Mouse (Mus musculus) ovary, adult 18-20 months (tissue): ENCODE measurements around the gene Mrpl11.
"Not testable (repeated sequence)": the region's sequence is repeated elsewhere in the genome, so short reads cannot be mapped to it uniquely, and the experiment has no call there.

Experiments used
- DNase-seq: peaks from one replicate; pipeline ENCODE4 v3.0.0; 2022; ENCODE audit warnings: low spot score, mixed read lengths

Mrpl11 gene

DNA sequence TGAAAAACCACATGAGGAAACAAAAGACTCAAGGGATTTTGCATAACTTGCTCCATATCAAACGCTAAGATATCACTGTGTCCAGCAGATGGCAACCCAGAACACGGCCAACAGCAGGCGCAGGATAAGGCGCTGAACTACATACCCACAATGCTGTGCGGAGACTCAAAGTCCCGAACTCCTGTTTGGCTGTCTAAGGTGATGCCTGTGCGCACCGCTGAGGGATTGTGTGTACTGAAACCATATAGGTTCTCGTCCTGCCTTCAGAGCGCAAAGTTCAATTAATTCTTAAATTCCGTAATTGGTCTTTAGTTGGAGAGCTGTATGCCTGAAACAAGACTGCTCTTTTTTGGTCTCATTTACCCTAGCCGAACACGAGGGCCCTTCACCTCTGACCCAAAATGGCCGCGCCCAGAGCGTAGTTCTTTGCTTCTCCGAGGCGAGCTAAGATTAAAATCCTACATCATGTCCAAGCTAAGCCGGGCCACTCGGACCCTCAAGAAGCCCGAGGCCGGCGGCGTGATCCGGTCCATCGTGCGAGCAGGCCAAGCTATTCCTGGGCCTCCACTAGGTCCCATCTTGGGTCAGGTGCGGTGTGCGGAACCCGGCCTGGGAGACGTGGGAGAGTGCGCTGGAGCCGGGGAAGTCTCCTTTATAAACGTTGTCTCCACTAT is at the start of gene Mrpl11:
Gene Mrpl11 (plus strand): TSS at position 220 of the 674 bp plus-strand sequence.
- DNase-seq: peak; percentile 81

DNA sequence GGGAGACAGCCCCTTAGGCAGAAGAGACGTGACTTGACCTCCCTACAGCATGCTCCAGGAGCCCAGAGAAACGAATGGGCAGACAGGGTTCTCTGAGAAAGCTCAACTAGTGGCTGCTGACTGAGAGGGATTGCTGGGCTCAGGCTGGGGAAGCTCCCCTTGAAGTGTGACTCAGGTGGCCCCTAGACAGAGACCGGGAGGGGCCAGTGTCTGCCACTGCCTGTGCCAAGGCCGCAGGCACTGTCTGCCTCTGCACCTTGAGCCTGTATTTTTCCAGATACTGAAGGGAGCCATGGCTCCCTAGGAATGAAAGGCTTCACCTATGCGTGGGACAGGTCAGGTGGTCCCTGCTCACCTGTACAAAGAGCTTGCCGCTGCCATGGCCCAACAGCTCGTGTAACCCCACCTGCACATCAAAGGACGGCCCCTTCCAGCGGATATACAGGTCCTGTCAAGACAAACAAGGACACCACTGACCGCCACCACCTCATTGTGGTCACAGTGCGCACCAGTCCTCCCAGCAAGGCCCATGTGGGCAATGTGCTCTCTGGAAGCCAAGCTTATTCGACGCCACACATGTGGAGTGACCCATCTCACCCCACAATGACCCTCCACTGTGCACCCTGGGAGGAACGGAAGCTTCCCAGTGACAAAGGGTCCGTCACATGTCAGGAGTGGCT is 45.9 kb upstream of the Mrpl11 start:
- DNase-seq: no peak

DNA sequence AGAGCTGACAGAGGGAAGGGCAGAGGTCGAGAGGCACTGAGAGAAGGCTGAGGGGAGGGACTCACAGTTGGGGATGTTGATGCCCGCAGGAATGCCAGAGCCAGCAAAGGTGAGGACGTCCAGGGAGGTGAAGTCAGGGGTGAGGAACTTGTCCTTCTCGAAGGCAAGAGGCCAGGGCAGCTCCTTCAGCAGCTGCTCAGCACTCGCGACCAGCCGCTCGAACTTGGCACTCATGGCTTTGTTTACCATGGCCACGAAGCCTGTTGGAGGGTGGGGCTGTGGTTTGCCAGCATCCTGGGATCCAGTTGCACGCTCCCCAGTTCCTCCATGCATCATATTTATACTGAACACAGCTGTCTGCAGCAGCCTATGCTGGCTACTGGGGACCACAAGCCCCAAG is 45.1 kb upstream of the Mrpl11 start:
- DNase-seq: no peak

DNA sequence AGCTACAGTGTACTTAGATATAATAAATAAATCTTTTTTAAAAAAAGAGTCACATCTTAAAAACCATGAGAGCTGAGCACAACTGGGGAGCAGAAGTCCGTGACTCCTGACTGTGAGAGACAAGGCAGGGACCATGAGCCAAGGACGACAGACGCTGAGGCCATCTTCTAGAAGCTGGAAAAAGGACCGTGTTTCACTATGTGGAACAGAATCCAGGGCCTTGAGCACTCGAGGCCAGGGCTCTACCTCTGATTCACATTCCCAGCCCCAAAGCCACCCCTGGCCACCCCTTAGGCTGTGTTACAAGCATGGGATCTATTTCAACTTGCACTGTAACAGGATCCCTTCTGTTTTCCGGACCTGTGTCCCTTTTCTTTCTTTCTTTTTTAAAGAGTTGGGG is 42.3 kb upstream of the Mrpl11 start:
- no peak for DNase-seq

DNA sequence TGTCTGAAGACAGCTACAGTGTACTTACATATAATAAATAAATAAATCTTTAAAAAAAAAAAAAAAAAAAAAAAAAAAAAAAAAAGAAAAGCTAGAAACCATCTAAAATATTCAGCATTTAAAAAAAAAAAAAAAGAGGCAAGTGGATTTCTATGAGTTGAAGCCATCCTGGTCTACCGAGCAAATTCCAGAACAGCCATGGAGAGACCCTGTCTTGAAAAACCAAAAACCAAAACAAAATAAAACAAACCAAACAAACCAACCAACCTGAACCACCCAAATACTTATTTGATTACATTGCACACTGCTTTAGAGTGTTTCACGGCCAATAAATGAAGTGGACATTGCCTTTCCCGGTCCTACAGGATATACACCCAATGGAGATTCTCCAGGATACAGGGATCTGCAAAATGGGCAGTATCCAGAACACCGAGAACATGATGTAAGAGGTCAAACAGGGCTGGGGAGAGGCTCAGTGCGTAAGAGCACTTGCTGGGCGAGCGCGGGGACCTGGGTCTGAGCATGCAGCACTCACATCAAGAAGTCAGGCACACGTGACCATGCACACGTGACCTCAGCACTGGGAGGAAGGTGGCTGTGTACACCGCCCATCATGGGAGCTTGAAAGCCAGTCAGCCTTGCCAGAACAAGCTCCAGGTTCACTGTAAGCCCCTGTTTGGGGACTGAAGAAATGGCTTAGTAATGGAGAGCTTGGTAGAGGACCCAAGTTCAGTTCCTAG is 36.7 kb upstream of the Mrpl11 start:
- DNase-seq: no peak

DNA sequence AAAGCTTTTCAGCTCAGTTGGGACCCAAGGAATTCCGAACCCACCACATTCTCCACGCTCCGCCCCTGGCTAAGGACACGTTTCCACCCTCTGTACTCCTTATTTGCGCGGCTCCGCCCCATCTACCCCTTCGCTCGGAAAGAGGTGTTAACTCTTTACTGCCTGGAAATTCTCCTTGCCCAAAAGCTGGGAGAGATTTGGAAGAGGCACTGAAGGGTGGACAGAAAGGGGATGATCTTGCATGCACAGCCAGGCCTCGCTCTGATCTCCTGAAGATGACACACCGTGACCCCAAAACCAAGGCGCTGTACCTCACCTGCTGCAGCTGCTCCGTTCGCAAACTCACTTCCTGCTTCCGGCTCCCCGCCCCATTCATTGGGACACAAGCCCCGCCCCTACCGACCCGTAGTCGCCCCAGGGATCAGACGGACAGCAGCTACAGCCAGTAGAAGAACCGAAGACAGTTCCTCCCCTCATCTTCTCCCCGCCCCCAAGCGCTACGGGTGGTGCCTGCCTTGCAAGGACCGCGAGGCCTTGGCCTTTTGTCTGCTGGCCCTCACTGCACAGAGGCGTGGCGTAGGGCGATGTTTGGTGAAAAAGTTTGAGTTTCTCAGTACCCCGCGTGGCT is 33.9 kb upstream of the Mrpl11 start, which contains the start of gene Dpp3:
Gene Dpp3 (minus strand): TSS at position 384 of the 628 bp plus-strand sequence.
- peak; percentile 98 for DNase-seq

DNA sequence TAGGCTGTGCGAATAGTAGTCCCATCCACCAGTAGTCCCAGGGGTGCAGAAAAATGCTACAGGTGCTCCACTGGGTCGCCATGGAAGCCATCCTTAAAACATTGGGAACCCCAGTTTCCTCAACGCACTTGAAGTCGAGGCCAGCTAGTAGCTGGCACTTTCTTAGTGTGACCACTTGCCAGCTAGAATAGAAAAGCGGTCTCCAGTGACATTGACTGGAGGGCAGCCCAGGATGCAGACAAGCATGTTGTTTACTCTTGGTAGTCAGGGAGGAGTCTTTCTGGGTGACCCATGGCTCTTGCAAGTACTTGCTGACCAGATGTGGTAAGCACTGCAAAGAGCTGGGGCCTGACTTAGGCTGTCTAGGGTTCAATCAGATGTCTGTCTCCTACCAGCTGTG is 33.2 kb upstream of the Mrpl11 start:
- DNase-seq: no peak

DNA sequence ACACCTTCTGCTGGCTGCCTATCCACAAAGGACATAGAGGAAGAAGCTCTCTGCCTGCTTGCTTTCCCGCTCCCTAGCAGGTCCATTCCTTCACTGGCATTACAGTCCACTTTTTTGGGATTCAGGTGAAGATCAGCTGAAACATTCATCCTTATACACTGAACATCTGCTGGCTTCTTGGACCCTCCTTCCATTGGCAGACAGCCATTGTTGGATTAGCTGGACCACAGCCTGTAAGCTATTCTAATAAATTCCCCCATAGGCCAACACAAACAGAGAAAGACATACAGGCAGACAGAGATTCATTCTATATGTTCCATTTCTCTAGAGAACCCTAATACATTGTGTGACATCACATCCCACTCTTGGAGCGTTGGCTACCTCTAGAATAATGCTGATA is 25.1 kb upstream of the Mrpl11 start:
- no peak for DNase-seq

DNA sequence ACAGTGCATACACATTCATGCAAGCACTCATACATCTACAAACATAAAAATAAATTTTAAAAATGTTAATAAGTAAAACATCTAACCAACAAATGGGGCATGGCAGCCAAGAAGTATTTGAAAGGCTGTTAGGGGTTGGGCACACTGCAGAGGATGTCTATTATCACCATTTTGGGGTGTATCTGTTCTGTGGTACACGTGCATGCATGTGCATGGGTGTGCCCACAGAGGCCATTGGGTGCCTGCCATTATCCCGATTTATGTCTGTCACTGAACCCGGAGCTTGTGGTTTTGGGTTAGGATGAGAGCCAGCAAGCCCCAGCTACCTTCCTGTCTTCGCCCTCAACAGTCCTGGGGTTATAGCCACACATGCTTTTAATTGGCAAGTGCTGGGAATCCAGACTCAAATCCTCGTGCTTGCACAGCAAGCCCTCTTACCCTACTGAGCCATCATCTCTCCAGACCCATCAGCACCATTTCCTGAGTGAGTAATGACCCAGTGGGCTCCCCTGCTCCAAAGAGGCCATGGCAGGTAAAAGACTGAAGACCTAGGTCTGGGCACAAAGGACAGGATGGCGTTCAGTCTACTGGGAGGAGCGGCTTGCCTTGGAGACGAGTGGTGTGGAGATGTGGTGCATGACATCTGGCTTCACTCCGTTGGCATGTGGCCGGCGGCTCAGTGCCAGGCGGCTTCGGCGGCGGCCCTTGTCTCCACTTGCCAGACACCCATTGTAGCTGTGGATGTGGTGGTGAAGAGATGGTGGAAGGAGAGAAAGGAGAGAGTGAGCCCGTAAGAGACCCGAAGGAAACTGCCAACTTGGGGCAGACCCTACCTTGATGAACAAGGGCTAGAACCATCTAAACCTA is 24.3 kb upstream of the Mrpl11 start:
- no peak for DNase-seq

DNA sequence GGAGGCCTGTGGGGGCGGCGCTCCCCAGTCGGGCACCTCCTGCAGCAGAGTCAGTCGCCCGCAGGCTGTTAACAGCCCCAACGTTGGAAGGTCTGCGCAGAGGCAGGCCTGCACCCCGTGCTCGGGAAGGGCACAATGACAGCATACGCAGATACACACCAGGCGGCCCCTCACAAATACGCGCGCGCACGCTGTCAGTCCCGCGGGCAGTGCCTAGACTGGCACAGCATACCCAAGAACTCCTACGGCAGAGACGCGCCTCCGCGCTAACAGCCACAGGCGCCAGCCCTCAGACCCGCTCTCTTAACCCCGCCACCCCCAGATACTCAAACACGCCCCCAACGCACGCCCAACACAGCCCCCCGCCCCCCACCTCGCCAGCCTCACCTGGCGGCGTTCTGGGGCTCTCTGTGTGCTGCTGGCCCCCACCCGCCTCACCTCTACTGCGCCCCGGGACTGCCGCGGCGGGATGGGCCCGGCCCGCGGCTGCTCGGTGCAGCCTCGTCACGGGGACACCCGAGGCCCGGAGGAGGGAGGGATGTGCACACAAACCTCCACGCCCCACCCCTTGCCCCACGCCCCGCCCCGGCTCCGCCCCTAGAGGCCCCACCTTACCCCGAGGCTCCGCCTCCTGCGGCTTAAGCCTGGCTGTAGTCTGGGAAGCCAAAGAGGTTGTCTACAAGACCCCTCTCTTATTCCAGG is 19.2 kb upstream of the Mrpl11 start, which contains the start of gene Peli3:
Gene Peli3 (minus strand): TSS at position 577 of the 702 bp plus-strand sequence.
- peak; percentile 69 for DNase-seq

DNA sequence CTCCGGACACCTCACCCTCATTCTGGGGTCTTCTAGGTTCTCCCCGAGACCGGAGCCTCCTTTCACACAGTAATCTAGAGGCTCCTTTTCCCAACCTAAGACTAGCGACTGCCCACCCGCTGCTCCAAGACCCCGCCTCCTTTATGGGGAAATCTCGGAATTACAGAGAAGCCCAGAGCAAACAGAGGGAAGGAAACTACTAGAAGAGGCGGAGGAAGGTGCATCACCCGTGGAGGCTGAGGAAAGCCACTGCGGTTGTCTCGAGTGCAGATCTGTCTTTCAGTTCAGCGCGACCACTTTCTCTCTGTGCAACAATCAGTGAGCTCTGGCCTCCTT is 18.7 kb upstream of the Mrpl11 start:
- DNase-seq: peak; percentile 14

DNA sequence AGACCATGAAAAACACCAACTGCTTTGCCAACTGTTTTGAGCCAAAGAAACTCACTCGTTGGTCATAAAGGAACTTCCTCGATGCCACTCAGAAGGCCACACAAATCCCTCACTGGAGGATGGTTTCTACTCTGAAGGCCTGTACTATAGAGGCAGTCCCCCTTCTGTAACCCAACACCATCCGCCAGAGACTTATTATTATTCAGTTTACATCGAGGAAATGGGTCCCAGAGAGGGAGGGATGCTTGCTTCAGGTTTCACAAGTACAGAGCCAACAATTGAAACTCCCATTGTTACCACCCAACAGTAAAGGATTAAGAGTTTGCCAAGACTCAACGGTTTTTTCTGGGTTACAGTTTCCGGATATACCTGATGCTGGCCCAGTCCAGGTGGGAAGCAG is 16.4 kb upstream of the Mrpl11 start:
- no peak for DNase-seq

DNA sequence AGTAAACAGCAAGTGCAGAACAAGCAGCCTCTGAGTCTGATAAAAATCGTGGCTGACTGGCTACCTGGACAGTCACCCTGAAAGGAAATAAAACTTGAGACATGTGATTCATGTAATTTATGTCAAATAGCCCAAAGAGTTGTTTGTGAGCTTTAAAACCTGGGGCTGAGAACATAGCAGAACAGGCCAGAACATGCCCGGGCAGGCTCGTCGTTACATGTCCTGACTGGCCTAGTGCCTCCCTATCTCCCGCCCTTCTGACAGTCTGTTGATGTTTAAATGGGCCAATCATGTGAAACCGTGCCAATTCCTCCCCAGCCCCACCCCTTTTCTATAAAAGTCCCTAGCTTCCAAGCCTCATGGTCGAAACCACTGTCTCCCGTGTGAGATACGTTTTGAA is 13.3 kb upstream of the Mrpl11 start:
- DNase-seq: not testable (repeated sequence)

DNA sequence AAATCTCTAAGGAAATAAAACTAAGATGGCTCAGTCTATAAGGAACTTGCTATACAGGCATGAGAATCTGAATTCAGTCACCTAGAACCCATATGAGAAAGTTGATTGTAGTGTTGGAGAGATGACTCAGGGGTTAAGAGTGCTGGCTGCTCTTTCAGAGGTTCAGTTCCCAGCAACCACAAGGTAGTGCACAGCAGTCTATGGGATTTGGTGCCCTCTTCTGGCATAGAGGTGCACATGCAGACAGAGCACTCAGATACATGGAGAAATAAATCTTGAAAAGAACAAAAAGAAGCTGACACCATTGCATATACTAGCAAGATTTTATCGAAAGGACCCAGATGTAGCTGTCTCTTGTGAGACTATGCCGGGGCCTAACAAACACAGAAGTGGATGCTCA is 6.3 kb downstream of the Mrpl11 start:
- DNase-seq: no peak

DNA sequence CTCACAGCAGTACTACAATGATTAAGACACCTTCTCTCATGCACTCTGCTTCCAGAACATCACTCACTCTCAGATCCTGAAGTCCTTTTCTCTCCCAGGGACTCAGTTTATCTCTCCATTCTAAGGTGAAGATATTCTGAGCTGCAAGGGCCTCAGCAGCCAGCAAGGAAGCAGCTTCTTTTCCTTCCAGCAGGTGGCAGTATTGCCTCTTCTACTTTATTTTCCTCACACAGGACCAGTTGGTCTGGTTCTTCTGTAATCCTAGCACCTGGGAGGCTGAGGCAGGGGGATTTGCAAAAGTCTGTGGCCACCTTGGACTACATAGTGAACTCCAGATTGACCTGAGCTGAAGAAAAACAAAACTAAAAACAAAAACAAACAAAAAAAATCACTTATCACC is 19.8 kb downstream of the Mrpl11 start:
- DNase-seq: no peak

DNA sequence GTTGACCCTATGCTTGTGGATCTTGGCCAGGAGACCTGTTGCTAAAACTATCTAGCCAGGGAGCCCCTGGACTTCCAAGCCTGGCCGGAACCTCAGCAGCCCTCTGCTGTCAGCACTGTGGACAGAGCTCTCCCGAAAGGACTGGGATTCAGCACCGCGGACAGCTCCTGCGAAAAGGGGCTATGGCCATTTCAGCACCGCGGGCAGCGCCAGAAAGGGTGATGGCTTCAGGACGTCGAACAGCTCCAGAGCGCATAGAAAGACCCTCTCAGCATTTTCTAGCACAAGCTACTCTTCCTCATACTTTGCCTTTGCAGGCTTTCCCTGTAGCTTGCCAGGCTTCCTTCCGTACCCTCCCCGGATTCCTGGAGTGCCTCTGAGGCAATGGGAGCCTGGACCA is 27.1 kb downstream of the Mrpl11 start:
- DNase-seq: peak; percentile 77

DNA sequence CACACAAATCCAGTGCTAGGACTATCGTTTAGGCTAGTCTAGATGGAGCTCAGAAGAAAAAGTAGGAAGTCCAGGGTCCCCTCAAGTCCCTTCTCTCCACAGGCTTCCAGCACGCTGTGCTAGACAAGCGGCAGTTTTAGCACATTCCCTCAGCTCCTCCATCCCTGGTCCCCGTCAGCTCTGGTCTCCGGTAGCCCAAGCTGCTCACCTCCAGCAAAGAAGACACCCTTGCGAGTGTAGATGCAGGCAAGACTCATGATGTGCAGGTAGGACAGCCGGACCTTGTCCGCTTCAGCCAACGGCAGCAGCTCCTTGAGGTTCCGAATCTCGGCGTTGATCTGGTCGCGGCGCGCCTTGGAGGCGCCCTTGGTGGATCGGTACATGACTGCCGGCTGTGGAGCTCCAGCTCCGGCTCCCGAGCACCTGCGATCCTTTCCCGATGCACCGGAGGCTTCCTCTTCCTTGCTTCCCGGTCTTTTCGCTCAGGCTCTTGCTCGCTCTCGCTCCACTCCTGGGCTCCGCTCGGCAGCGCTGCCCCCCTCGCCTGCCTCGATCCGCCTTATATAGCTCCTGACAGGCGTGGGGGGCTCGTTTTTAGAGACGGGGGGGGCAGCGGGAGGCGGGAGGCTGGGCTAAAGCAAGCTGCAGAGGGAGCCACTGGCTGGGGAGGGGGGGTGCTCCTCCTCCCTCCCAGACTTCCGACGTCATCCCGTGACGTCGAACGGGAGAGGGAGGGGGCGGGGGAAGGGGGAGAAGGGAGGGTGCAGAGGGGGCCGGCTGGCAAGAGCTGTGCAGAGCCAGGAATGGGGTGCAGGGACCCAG is 27.7 kb downstream of the Mrpl11 start:
- DNase-seq: no peak

DNA sequence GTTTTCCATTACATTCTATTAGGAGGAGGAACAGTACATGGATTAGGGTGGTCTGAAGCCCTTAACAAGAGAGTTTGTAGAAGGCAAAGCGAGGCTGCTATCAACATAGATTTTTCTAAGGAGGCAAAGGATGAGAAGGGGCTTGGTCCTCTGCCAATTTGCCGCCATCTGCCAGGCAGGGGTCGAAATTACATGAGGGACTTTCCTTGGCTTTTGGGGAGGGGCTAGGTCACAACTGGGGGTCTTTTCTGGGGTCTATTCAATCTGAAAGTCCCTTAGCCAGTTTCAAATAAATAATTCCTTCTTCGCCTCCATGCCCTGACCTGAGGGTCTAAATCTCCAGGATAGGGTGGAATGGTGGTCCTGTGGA is 28.3 kb downstream of the Mrpl11 start, which contains the start of gene Npas4:
Gene Npas4 (minus strand): TSS at position 61 of the 370 bp plus-strand sequence.
- DNase-seq: no peak

DNA sequence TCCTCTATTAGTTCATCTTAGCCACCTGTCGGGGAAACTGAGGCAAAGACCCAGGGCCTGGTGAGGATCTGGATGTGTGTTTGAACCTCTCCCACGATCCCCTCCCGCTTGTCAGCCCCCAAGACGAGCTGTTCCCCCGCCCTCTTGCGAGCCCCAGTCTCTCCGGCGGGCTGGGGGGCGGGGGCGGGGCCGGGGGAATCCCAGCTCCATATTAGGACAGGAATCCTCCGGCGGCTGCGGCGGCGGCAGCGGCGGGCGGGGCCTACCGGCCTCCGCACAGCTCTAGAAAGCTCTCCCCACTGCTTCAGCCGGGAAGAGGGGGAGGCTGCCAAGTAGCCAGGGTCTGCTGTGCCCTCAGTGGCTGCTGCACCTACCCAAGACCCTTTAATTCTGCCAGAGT is 28.8 kb downstream of the Mrpl11 start:
- DNase-seq: no peak

DNA sequence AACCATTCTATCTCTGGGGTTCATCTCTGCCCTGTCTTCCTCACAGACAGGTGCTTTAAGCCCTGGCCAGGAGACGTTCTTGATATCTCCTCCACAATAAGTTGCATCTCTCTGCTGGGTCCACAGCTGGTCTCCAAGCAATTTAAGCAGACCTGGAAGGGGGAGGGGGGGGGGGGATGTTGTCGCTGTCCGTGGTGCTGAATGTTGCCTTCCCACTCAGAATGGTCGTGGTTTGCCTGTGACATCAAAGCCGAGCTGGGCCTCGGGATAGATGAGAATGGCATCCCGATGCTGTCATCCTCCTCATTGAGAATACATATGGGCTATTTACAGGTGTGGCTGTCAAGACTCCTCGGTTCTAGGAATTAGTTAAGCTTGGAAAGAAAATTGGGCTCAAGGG is 30.4 kb downstream of the Mrpl11 start:
- no peak for DNase-seq
